Mouse (Mus musculus): ENCODE results near the gene Gm42517.

- TF ChIP-seq CTCF (IDR thresholded peaks at IDR 0.05) (no peak), EP300 (IDR thresholded peaks at IDR 0.05) (no peak)
Observed at GRCm38 (mm10) chr5:108343680-108344170, 24.0 kb downstream of the Gm42517 start.

All from lung, postnatal 0 days (tissue).